Mouse (Mus musculus) hindbrain, postnatal 0 days (tissue): ENCODE results near the gene Rnf5. TPM values are rescaled to one million over a fixed set of nuclear protein-coding genes. Genes with fewer than 3 reads are reported as not detected.

Experiments used
- ATAC-seq: fragments of 200-750 bp; cut with Nextera tagmentation; 2 replicates; pipeline ENCODE4 v1.8.0; 2017; ENCODE audit warnings: mild to moderate bottlenecking, moderate TSS enrichment, moderate library complexity
- DNase-seq: peaks from one replicate; pipeline ENCODE4 v3.0.0-alpha.2; 2015; ENCODE audit warnings: low spot score
- H3K27ac ChIP-seq: fragments of 300-500 bp; sonication (generic); 2 replicates; pipeline ENCODE4 v1.5.1; 2014; ENCODE audit warnings: mild to moderate bottlenecking
- H3K27me3 ChIP-seq: fragments of 300-500 bp; sonication (generic); 2 replicates; pipeline ENCODE4 v1.6.1; 2014; ENCODE audit warnings: low read length, mixed read lengths; ENCODE audit not compliant: insufficient read depth
- H3K36me3 ChIP-seq: fragments of 300-500 bp; sonication (generic); 2 replicates; pipeline ENCODE4 v1.6.1; 2014; ENCODE audit warnings: low read length, mixed read lengths; ENCODE audit not compliant: insufficient read depth
- H3K4me1 ChIP-seq: fragments of 300-500 bp; sonication (generic); 2 replicates; pipeline ENCODE4 v1.6.1; 2014; ENCODE audit warnings: antibody characterized with exemption, low read length, mixed read lengths; ENCODE audit not compliant: insufficient read depth
- H3K4me2 ChIP-seq: fragments of 300-500 bp; sonication (generic); 2 replicates; pipeline ENCODE4 v1.6.1; 2014; ENCODE audit warnings: low read depth, mild to moderate bottlenecking, low read length, moderate library complexity, mixed read lengths
- H3K4me3 ChIP-seq: fragments of 300-500 bp; sonication (generic); 2 replicates; pipeline ENCODE4 v1.5.1; 2014; ENCODE audit warnings: low read length
- H3K9ac ChIP-seq: fragments of 300-500 bp; sonication (generic); replicated peaks from 2 replicates; pipeline ENCODE4 v1.6.1; 2014; ENCODE audit warnings: mild to moderate bottlenecking, low read length, moderate library complexity, mixed read lengths
- H3K9me3 ChIP-seq: fragments of 300-500 bp; sonication (generic); 2 replicates; pipeline ENCODE4 v1.6.1; 2016; ENCODE audit warnings: low read length, mixed read lengths
- CTCF ChIP-seq: IDR thresholded peaks from 2 replicates; pipeline ENCODE4 v1.5.1; 2016; ENCODE audit warnings: antibody characterized with exemption, control low read depth, low read depth
- WGBS: fragments of 180-500 bp; shearing (Covaris S2); extraction: QIAGEN DNeasy Blood & Tissue Kit; methylation state at CpG from one replicate; pipeline ENCODE4 v1.1.7; 2014; 5-methylcytosine and 5-hydroxymethylcytosine counted together
- polyA plus RNA-seq: library from polyadenylated mRNA; unstranded; fragments of >200 nt; fragmentation: Nextera tagmentation; extraction: Ambion mirVana; gene quantifications from 2 replicates; pipeline ENCODE4 v1.2.1, GENCODE M21; 2015
- total RNA-seq: library from RNA; depleted of rRNA; stranded (reverse); fragments of >200 nt; gene quantifications from 2 replicates; pipeline ENCODE4 v1.2.3, GENCODE M21; 2014; rRNA removed

The Rnf5 gene
- total RNA-seq (61.9 and 65.3 TPM in 2 replicates), polyA plus RNA-seq (223 and 233 TPM in 2 replicates)

- H3K9me3 ChIP-seq: no peaks in the 10 kb centered on the region
- peak within 1 kb of the TSS; percentile 78 for H3K4me2 ChIP-seq
- H3K4me1 ChIP-seq: peaks cover 24% of the 10 kb centered on the region
- H3K4me3 ChIP-seq: peak within 1 kb of the TSS; percentile 77
- DNase-seq (peak; percentile 100), ATAC-seq (peak; percentile 95)
- peaks cover 9% of the 10 kb centered on the region; the same call in 1 of the 2 replicates for H3K36me3 ChIP-seq
- TF ChIP-seq CTCF: no peak
- WGBS: under 1% methylated on average over 30 of the region's 30 CpGs
- H3K9ac ChIP-seq: peak within 1 kb of the TSS; percentile 92
- H3K27ac ChIP-seq: peak within 1 kb of the TSS; percentile 93
- no peaks in the 10 kb centered on the region for H3K27me3 ChIP-seq
Observed at GRCm38 (mm10) chr17:34603375-34604060, at the start of gene Rnf5. Gene Rnf5 (minus strand): TSS chr17:34603690.

- ATAC-seq: no peak
- no peak for DNase-seq
- Histone ChIP-seq H3K27ac (no peak overlapping the region), H3K4me3 (no peak overlapping the region), H3K36me3 (peaks cover 42% of the 10 kb centered on the region), H3K4me1 (peaks cover 10% of the 10 kb centered on the region; the same call in 1 of the 2 replicates), H3K4me2 (no peak overlapping the region), H3K9ac (no peak overlapping the region), H3K9me3 (no peaks in the 10 kb centered on the region), H3K27me3 (no peaks in the 10 kb centered on the region)
- no peak for TF ChIP-seq CTCF
- WGBS: 89% methylated on average over 8 of the region's 8 CpGs
Observed at GRCm38 (mm10) chr17:34652985-34653384, 49.5 kb upstream of the Rnf5 start.

- Histone ChIP-seq H3K9me3 (no peaks in the 10 kb centered on the region), H3K27ac (no peak overlapping the region), H3K4me3 (no peak overlapping the region), H3K4me1 (peaks cover 10% of the 10 kb centered on the region; the same call in 1 of the 2 replicates), H3K4me2 (no peak overlapping the region), H3K36me3 (peaks cover 42% of the 10 kb centered on the region), H3K27me3 (no peaks in the 10 kb centered on the region), H3K9ac (no peak overlapping the region)
- ATAC-seq: no peak
- 88% methylated on average over 10 of the region's 10 CpGs for WGBS
- no peak for TF ChIP-seq CTCF
- no peak for DNase-seq
Observed at GRCm38 (mm10) chr17:34652546-34652945, 49.1 kb upstream of the Rnf5 start.

- DNase-seq: peak; percentile 44
- ATAC-seq: no peak
- Histone ChIP-seq H3K4me1 (peaks cover 10% of the 10 kb centered on the region; the same call in 1 of the 2 replicates), H3K4me2 (no peak overlapping the region), H3K9me3 (no peaks in the 10 kb centered on the region), H3K9ac (no peak overlapping the region), H3K27me3 (no peaks in the 10 kb centered on the region), H3K27ac (no peak overlapping the region), H3K4me3 (no peak overlapping the region), H3K36me3 (peaks cover 42% of the 10 kb centered on the region)
- TF ChIP-seq CTCF: peak; percentile 66
- 42% methylated on average over 19 of the region's 19 CpGs for WGBS
Observed at GRCm38 (mm10) chr17:34651507-34652221, 48.2 kb upstream of the Rnf5 start.

- H3K36me3 ChIP-seq: peaks cover 42% of the 10 kb centered on the region
Observed at GRCm38 (mm10) chr17:34650781-34651180, 47.3 kb upstream of the Rnf5 start.

GRCm38 (mm10) chr17:34649106-34649864 is 45.8 kb upstream of the Rnf5 start:
- no peak for TF ChIP-seq CTCF
- Histone ChIP-seq H3K36me3 (peaks cover 42% of the 10 kb centered on the region), H3K4me3 (no peak overlapping the region), H3K4me1 (peaks cover 12% of the 10 kb centered on the region), H3K4me2 (no peak overlapping the region), H3K27ac (no peak overlapping the region), H3K27me3 (no peaks in the 10 kb centered on the region), H3K9me3 (no peaks in the 10 kb centered on the region), H3K9ac (no peak overlapping the region)
- DNase-seq (no peak), ATAC-seq (no peak)
- WGBS: 88% methylated on average over 18 of the region's 18 CpGs

More at GRCm38 (mm10) chr17:34650781-34651180, 47.3 kb upstream of the Rnf5 start:
- Histone ChIP-seq H3K4me3 (no peak overlapping the region), H3K27ac (no peak overlapping the region), H3K9me3 (no peaks in the 10 kb centered on the region), H3K27me3 (no peaks in the 10 kb centered on the region), H3K9ac (no peak overlapping the region), H3K4me2 (no peak overlapping the region), H3K4me1 (peaks cover 7% of the 10 kb centered on the region; the same call in 1 of the 2 replicates)
- no peak for DNase-seq
- no peak for ATAC-seq
- WGBS: 88% methylated on average over 14 of the region's 14 CpGs
- TF ChIP-seq CTCF: no peak
